Mouse (Mus musculus) stomach, postnatal 0 days (tissue): ENCODE measurements around the gene Kif26b.

Experiments
- CTCF ChIP-seq: IDR thresholded peaks from 2 replicates; pipeline ENCODE4 v1.5.1; 2016; ENCODE audit warnings: antibody characterized with exemption, low read depth, mild to moderate bottlenecking, moderate library complexity
- EP300 ChIP-seq: optimal IDR thresholded peaks from 2 replicates; pipeline ENCODE3; 2016; ENCODE audit warnings: antibody characterized with exemption

DNA sequence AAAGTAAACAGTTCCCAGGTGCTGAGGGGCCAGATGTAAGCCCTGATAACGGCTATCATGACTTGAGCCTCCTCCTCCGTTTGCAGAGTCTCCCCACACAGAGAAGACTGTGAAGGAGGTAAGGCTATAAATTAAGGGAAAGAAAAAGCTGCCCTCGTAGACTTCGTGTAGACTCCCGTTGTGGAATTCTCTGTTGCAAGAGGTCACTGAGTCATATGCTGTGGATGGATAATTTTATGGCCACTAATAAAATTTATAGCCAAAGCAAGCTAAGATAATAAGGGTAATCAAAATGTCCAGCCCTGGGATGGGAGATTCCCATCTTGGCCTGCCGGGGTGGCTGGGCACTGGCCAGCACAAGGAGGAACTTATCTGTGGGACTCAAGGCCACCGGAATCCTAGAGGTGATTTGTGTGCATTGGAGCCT is 179.0 kb downstream of the Kif26b start:
- TF ChIP-seq CTCF (no peak), EP300 (no peak)
